Mouse (Mus musculus) NIH3T3 (cell line): Measurements from ENCODE around the gene Gpatch8.

ENCODE experiments used
- DNase-seq: peaks from one replicate; pipeline ENCODE4 v3.0.0-alpha.2; 2012; ENCODE audit warnings: low read depth

Gene Gpatch8

DNA sequence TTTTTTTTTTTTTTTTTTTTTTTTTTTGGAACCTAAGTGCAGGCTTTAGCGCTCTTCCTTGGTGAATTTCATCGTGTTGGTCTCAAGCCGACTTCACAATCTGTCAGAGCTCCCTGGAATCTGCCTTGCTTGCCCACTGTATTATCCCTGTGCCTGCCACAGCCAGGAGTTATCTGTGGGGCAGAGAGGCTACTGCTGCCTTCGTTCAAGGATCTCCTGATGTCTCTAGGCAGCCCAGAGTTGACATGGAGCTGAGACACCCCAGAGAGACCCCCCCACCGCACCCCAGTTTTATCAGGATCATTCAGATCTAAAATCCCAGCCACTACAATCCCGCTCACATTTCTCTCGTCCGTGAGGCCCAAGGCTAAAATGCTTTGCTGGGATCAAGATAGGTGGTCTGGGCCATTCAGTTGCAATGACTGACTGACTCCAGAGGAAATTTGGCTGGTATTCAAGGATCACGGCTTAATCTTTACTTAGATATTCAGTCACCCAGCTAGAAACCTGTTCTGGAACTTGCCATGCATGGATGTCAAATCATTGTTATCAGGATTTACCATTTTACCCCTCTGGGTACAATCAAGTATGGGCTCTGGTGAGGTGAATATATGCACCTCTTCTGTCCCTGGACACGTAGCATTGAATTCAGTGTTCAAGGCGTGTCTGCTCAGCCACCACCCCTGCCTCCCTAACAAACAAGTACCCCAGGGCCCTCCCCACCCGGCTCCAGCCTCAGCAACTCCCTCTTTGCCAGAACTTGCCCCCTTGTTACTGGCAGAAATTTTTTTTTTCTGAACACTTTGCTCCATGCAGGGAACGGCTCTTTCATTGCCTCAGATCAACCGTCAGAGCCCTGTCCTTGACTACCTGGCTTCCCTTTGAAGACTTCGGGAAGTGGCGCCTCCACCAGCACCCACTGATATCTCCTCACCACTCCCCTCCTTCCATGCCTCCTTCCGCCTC, 106.9 kb downstream of the Gpatch8 start:
- no peak for DNase-seq

DNA sequence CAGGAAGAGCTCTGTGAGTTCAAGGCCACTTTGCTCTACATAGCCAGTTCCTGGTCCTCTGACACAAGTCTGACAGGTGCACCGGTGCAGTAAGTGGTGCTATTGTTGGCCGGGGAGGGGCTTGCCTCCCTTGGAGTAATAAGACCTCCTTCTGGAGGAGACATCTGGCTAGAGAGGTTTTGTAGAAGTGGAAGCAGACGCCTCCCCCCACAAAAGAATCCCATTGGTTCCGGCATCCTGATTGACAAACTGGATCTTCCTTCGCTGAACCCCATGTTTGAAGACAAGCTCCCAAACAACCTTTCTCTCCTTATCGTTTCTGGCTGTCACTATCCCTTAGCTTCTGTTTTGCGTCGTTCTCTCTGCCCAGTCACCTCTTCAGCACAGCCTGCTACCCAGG, 107.9 kb downstream of the Gpatch8 start:
- no peak for DNase-seq

DNA sequence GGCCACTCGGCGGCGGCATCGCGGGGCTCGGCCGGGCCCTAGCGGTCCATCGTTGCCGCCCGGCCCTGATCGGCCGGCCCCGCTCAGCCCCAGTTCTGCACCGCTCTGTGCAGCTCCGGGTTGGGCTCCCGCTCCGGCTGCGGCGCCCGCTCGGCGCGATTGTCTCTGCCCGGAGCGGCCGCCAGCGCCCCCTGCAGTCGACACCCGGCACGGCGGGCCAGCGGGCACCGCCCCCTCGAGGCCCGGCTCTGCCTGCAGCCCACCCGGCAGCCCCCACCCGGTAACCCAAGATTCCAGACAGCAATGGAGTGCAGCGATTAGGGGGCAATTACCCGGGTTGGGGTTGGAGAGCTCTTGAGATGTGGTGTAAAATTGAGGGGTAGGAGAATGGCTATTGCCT, 108.7 kb downstream of the Gpatch8 start, which contains the start of gene Fam171a2:
Gene Fam171a2 (minus strand): TSS at position 186 of the 400 bp plus-strand sequence.
- DNase-seq: peak; percentile 91

DNA sequence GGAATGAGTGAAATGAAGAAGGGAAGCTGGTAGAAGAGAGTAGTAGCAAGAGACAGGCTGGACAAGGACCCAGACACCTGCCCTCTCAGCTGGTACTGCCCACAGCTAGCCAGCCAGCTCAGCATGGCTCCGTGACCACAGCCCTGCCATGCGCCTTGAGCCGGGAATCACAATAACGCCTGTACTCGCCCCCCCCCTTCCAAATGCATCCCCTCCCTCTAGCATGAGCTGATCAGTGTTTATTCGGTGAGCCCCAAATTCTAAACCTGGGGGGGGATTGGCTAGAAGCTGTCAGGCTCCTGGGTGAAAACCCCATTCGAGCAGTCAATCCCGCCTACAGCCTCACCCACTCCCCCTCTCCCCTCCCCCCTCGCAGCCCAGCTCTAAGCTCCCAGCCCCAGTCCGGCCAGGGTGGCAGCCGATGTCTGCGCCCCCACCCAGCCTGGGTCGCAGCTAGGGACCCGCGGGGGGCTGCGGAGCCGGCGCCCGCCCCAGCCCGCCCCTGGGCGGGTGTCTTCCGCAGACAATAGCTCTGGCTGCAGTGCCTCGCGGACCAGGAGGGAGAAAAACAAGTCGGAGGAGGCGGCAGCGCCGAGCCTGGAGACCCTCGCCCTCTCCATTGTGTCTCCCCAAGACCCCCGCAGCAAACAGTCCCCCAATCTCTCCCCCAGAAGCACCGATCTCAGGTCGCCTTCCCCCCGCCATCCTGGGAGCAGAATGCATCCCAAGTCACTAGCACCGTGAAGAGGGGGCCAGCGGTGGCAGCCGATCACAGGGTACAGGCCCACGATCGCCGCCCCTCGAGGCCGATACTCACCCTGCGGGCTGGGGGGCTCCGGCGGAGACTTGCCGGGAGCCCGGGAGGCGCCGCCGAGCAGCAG, 109.4 kb downstream of the Gpatch8 start:
- peak; percentile 61 for DNase-seq

DNA sequence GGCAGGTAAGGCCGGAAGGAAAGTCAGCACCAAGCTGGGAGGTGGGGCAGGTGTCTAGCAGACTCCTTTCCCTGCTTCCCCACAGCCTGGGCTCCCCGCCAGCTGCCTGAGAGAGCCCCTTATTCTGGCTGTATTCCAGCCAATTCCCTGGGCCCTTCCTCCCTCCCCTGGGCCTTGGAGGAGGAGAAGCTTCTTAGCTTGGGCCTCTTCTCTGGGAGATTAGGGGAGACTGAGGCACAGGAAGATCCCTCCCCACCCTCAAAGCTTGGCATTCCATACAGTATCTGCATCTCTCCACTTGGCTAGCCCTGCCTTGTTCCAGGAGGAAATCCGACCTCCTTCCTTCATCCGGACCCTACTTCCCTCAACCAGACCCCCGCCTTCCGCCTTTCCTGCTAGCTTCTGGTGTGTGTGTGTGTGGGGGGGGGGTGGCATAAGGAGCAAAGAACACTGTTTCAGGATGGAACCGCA, 110.3 kb downstream of the Gpatch8 start:
- peak; percentile 58 for DNase-seq

DNA sequence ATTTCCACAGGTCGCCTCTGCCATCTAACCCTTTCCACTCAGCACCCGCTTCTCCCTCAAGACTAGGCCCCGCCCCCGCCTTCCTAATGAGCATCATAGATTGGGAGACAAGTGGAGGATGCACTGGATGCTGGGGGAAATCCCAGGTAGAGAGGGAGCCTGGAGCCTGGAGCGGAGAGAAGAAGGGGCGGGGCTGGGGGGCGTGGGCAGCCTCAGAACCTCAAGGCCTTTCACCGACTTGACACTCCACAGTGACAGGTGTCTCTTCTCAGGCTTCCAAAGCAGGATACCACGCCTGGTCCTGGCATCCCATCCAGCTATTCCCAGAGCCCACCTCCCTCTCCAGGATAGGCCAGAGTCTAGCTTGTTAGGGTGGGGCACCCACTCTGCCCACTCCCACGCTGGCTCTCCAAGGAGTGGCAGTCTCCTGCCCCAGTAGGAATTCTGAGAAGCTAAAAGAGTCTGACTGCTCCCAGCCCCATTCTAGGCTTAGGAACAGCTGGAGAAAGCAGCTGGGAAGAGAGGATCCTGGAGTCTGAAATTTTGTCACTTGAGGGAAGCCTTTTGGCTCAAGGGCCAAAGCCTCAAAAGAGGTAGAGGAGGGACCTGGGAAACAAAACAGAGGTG, 110.8 kb downstream of the Gpatch8 start:
- peak; percentile 51 for DNase-seq

DNA sequence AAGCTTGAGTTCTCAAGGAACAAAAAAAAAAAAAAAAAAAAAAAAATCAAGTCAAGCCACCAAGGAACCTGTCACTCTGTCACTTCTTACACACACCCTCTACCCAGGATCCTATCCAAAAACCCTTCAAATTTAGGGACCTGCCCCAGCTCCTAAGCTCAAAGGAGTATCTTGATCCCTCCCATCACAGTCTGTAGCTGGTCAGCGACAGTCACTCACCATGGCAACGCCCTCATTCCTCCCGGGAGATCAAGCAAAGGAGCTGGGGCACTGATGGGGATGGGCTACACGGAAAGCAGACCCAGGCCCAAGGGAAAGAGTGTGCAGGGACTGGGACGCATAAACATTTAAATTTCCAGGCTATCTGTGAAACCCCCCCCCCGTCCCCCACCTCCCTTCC, 111.4 kb downstream of the Gpatch8 start:
- DNase-seq: no peak

DNA sequence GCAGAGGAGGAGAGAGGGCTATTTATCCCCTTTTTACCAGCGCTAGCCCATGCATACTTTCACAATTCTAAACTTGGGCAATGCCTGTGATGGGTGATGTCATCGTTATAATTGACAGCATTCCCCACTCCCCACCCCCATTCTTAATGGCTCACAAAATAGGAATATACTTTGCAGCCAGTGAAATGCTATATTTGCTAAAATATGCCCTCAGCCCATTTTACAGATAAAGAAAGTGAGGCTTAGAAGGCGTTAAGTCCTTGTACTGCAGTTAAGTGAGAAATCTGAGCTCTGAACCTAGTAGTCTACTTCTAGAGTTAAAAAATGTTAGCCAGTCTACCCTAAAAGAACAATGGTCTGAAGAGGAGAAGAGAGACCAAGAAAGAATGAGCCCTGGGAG, 111.9 kb downstream of the Gpatch8 start:
- DNase-seq: peak; percentile 74

DNA sequence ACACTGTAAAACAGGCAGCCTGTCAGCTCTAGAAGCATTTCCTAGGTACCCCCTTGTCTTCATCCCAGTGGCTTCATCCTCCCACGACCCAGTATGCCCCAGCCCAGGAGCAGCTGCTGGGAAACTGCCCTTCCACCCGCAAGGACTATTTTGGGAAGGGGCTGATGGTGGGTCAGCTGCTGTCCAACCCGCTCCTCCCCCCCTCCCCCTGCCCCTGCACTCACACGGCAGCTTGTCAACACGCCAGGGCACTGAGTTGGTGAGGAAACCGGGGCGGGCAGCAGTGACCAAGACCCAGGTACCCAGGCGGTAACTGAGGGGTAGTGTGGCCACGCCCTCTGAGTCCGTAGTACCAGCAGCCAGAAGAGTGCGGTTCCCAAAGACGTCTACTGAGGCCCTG, 112.5 kb downstream of the Gpatch8 start:
- no peak for DNase-seq

DNA sequence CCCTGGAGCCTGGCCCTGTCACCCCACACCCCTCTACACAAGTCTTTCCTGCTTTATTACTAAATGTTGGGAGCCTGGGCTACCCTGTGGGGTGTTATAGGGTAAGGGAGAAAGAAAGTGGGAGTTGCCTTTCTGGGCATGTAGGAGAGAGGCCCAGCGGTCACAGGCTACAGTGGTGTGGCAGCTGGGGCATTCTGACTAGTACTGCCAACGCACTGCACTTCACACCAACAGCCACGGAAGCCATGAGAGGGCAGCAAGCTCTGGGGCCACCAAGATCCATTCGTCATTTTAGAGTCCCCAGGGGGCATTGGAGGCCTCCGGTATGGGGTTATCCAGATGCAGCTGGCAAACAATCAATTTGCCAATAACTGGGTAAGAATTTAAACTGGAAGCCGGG, 114.1 kb downstream of the Gpatch8 start:
- no peak for DNase-seq

DNA sequence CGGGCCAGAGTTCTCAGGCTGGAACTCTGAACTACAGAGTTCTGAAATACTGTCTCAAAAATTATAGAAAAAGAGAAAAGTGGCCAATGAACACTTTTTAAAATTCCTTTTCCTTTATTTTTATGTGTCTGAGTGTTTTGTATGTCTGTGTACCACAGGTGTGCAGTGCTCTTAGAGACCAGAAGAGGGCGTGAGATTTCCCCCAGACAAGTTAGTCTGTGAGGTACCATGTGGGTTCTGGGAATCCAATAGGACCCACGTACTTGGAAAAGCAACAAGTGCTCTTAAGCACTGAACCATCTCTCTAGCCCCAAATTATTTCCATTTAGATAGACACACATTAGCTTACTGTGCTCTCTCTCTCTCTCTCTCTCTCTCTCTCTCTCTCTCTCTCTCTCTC, 114.8 kb downstream of the Gpatch8 start:
- no peak for DNase-seq

DNA sequence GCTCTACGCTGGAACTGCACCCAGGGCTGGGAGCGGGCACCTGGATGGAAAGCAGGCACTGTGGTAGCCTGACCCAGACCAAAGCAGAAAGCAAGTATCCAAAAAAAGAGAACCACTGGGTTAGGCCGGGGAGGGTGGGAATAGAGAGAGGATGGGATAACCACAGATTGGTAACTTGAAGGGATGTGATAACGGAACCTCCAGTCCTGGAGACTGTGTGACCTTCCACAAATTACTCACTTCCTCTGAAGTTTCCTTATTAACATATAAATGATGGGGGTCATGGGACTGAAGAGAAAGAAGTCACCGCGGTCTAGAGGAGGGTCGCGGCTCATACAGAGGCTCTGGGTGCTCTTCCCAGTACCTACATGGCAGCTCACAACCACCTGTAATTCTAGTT, 115.9 kb downstream of the Gpatch8 start:
- no peak for DNase-seq

DNA sequence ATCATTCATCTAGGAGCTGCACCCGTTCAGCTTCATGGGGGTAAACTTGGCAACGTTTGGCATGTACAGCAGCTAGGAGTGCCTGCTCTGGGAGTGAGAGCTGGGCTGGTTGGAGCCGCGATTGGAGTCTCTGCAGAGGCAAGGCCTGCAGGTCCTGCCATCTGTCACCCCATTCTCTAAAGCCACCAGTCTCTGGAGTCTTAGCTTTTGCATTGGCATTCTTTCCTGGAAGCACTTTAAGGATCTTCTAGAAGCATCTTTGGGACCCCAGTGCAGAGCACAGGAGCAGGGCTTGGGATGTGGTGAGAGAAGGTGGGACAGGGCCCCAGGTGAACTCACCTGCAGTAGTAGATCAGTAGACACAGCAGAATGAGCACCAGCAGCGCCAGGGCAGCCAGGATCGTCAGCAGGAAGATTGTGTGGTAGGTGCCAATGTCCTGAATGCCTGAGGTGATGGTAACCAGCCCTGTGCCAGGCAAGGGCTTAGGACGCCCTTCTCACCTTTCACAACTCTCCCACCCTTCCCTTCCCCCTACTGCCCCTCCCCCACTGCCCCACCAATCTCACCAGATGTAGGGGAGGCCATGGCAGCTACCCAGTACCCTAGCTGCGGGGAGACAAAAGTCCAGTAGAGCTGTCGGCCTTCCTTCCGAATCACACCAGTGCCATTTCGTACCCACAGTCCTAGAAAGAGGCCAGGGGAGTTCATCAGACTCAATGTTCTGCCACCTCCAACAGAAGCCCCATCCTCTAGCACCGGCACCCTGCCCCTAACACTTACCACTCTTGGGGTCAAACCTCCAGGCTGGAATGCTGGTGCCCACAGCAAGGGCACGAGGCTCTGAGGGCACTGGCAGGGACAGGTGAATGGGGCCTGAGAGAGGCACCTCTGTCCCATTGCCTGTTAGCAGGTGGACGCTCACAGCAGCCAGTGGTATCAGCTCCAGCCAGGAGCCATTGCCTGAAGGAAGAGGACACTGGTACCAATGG, 116.8 kb downstream of the Gpatch8 start:
- DNase-seq: no peak

DNA sequence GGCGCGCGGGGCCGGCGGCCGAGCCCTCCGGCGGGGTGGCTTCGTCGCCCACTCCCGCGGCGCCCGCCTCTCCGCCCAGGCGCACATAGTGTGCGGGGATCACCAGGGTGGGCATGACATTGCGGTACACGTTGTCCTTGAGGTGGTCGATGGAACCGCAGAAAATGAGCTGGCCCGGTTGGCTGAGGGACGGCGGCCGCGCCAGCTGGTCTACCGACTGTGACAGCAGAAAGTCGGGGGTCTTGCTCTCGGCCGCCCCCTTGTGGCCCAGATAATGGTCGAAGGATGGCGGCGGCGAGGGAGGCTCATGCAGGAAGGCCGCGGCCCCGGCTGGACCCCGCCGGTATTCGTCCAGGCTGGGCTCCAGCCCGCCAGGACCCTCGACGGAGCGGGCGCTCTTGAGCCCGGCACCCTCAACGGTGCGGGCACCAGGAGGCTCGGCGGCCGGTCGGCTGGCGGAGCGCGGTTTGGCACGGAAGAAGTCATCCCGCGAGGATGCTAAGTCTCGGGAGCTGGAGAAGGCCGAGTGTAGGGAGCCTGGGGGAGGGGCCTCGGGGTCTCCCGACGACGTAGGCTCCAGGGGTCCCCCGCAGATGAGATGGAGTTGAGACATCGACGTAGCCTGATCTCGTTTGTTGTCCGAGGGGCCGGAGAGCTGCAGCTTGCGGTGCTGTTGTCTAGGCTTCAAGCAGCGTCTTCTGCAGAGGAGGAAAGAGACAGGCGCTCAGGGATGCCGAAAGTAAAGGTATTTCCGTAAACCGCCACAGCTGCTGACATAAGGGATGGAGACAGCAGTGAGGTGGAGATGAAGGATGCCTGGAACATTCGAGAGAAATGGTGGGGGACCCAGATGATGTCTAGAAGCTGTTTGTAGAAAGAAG, 117.7 kb downstream of the Gpatch8 start:
- DNase-seq: no peak

DNA sequence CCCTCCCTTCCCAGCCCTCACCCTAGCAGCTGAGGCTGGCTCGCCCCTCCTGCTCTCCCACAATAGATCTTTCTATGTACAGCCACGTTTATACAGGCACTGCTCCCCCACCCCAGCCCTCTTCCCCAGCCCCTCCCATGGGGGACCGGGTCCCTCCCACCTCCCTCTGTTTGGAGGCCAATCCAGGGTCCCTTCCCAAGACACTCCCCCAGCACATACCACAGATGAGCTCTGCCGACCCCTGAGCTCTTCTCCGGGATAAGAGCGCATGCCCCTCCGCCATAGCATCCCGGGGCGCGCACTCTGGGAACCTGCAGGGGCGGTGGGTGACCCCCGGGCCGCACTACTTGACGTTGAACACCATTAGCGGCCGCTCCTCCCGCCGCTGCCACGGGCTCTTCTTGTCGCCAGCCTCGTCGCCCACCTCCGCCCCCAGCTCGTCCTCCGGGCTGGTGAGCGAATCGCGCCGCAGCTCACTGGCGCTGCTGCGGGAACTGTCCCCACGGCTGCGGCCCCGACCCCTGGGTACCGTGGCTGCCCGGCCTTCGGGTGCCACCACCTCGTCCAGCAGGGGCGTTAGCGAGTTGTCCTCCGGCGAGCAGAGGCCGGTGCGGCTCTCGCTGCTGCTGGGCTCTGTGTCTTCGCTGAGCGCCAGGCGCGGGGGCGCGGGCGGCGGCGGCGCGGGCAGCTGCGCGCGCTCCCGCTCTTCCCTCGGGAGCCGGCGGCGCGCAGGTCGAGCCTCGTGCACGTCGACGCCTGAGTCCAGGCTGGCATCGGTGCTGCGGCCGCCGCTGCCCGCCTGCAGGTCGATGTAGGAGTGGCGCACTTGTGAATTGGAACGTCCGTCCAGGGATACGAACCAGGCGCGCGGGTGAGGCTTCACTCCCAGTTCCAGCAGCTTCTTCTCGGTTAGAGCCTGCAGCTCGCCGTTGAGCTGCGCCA, 118.8 kb downstream of the Gpatch8 start:
- no peak for DNase-seq

DNA sequence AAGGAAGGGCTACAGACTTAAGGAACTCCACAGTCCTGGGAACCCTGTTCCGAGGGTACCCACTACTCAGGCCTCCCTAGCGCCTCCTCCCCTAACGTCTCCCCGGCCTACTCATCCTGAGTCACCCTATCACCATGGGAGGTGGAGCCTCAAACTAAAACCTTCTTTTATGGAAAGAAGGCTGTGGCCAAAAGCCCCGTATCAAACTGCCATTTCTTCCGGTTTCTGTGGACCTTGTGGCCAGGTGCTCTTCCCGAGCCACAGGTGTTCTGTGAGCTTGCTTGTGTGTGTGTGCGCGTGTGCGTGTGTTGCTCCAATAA, 119.8 kb downstream of the Gpatch8 start:
- peak; percentile 68 for DNase-seq

DNA sequence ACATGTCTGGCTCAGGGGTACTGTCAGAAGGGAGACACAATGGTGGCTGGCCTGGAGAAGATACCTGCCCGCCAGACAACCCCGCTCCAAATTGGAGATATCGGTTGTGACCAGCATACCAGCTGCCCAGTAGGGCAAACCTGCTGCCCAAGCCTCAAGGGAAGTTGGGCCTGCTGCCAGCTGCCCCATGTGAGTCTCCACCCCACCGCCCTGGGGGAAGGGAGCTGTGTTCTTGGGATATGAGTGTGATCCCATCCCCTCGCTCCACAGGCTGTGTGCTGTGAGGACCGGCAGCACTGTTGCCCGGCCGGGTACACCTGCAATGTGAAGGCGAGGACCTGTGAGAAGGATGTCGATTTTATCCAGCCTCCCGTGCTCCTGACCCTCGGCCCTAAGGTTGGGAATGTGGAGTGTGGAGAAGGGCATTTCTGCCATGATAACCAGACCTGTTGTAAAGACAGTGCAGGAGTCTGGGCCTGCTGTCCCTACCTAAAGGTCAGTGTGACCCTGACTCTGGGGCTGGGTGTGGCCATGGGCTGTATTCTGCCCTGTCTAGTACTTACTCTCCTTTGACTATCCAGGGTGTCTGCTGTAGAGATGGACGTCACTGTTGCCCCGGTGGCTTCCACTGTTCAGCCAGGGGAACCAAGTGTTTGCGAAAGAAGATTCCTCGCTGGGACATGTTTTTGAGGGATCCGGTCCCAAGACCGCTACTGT, 120.3 kb downstream of the Gpatch8 start:
- DNase-seq: peak; percentile 49
